Mouse (Mus musculus): Measurements from ENCODE around the gene Lrrc29. TPM values are rescaled to one million over a fixed set of nuclear protein-coding genes. Genes with fewer than 3 reads are reported as not detected.

Lrrc29 gene
- total RNA-seq, 2 experiments from 2014 or later = 5.9 to 7.9 TPM

GRCm38 (mm10) chr8:105265128-105265527 is 61.0 kb downstream of the Lrrc29 start:
- no peak for DNase-seq

GRCm38 (mm10) chr8:105264024-105264982 is 61.8 kb downstream of the Lrrc29 start, which contains the start of the genes Tradd and Fbxl8:
TSS of gene Tradd (minus strand) at chr8:105264609.
TSS of gene Fbxl8 (plus strand) at chr8:105264648.
- peak; percentile 89 for DNase-seq

GRCm38 (mm10) chr8:105263244-105263912 is 62.7 kb downstream of the Lrrc29 start:
- DNase-seq = no peak

Small RNA genes lying within 50 kb of the gene (microRNA-seq; reads per million reads assigned to microRNA genes)
- gene Gm27320 (not detected), gene Mir328 (2,049 reads per million, percentile 83 among the genes with 10 or more reads in this experiment)

Other genes with a start within 250 kb of the Lrrc29 start
- gene Ces3b, start 242.5 kb downstream of the Lrrc29 start, total RNA-seq (2021) = not detected
- not detected for gene Ces4a, start 194.5 kb downstream of the Lrrc29 start, total RNA-seq (2021)
- gene Cbfb, start 155.6 kb downstream of the Lrrc29 start, total RNA-seq (2021) = 10 to 100 TPM; 47.2 to 50.2 TPM
- gene D230025D16Rik, start 101.1 kb downstream of the Lrrc29 start, total RNA-seq (2021) = 10 to 100 TPM; 32.3 to 35.6 TPM
- gene B3gnt9, start 71.1 kb downstream of the Lrrc29 start, total RNA-seq (2021) = 1 to 10 TPM; 7.7 to 7.9 TPM
- gene Tradd, start 61.7 kb downstream of the Lrrc29 start, total RNA-seq (2021) = 10 to 100 TPM; 12.9 to 13.3 TPM
- gene Fbxl8, start 61.6 kb downstream of the Lrrc29 start, total RNA-seq (2021) = 1 to 10 TPM; 3.2 to 3.6 TPM
- 1 to 10 TPM in 1 of 2 experiments, under 1 TPM in 1; 0.84 to 1.4 TPM for gene Hsf4, start 56.5 kb downstream of the Lrrc29 start, total RNA-seq (2021)
- 10 to 100 TPM in 1 of 2 experiments, 1 to 10 TPM in 1; 9.4 to 13.1 TPM for gene Nol3, start 50.1 kb downstream of the Lrrc29 start, total RNA-seq (2021)
- 1 to 10 TPM; 4.8 to 6.9 TPM for gene 4931428F04Rik, start 36.4 kb downstream of the Lrrc29 start, total RNA-seq (2021)
- 10 to 100 TPM; 14.2 to 22.8 TPM for gene Exoc3l, start 30.2 kb downstream of the Lrrc29 start, total RNA-seq (2021)
- 10 to 100 TPM; 36.3 to 41.6 TPM for gene E2f4, start 28.6 kb downstream of the Lrrc29 start, total RNA-seq (2021)
- 1 to 10 TPM; 6.1 to 6.2 TPM for gene Elmo3, start 20.7 kb downstream of the Lrrc29 start, total RNA-seq (2021)
- 10 to 100 TPM; 43.7 to 45.4 TPM for gene Tmem208, start 76 bp upstream of the Lrrc29 start, total RNA-seq (2021)
- 10 to 100 TPM; 11.9 to 16.5 TPM for gene Fhod1, start 21.7 kb upstream of the Lrrc29 start, total RNA-seq (2021)
- 1 to 10 TPM; 1.5 to 2.6 TPM for gene Slc9a5, start 22.6 kb upstream of the Lrrc29 start, total RNA-seq (2021)
- under 1 TPM; 0.36 to 0.51 TPM for gene Plekhg4, start 47.0 kb upstream of the Lrrc29 start, total RNA-seq (2021)
- under 1 TPM; 0.15 to 0.33 TPM for gene Kctd19, start 87.2 kb upstream of the Lrrc29 start, total RNA-seq (2021)
- 1 to 10 TPM; 3.3 to 3.8 TPM for gene Lrrc36, start 87.3 kb upstream of the Lrrc29 start, total RNA-seq (2021)
- 100 to 1,000 TPM in 1 of 2 experiments, 10 to 100 TPM in 1; 67.9 to 106 TPM for gene Tppp3, start 145.2 kb upstream of the Lrrc29 start, total RNA-seq (2021)
- 10 to 100 TPM; 15.1 to 18.4 TPM for gene Zdhhc1, start 170.6 kb upstream of the Lrrc29 start, total RNA-seq (2021)
- gene Hsd11b2, start 192.5 kb upstream of the Lrrc29 start, total RNA-seq (2021) = 1 to 10 TPM; 1.9 to 2.5 TPM
- 10 to 100 TPM; 92.8 to 94.0 TPM for gene Atp6v0d1, start 239.8 kb upstream of the Lrrc29 start, total RNA-seq (2021)